Mouse (Mus musculus): ENCODE measurements around the gene Cybb. TPM values are rescaled to one million over a fixed set of nuclear protein-coding genes. Genes with fewer than 3 reads are reported as not detected.

Cybb gene
- 9.8 TPM for polyA plus RNA-seq (2014; fragmentation: Illumina TruSeq; extraction: RNeasy Lipid Tissue Mini Kit (QIAGEN cat#74804); ENCODE audit: low read depth, low replicate concordance)

DNA sequence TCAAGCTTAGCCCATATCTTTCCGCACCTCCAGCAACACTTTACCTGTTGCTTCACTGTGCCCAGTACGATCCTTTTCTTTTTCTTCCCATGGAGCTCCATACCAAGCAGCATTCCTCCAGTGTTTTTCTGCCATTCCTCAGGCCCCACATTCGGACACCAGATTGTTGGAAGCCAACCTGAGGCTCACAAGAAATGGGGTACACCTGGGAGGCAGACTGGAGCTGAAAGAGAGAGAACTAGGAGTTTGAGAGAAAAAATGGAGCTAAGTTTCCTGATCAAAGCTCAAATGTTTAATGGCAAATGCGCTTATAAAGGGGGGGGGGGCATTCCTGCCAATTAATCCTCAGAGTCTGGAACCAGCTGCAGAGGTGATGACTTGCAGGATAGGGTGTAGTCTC lies at the start of gene Cybb:
Gene Cybb (minus strand): TSS at position 101 of the 400 bp plus-strand sequence.

Other genes starting within 250 kb of the Cybb start
- not detected for gene Gm14862, start 230.9 kb downstream of the Cybb start, polyA plus RNA-seq (2014; fragmentation: Illumina TruSeq; extraction: RNeasy Lipid Tissue Mini Kit (QIAGEN cat#74804); ENCODE audit: low read depth, low replicate concordance)
- 1.6 TPM for gene Xk, start 215.0 kb downstream of the Cybb start, polyA plus RNA-seq (2014; fragmentation: Illumina TruSeq; extraction: RNeasy Lipid Tissue Mini Kit (QIAGEN cat#74804); ENCODE audit: low read depth, low replicate concordance)
- gene H2al1m, start 204.0 kb downstream of the Cybb start, polyA plus RNA-seq (2014; fragmentation: Illumina TruSeq; extraction: RNeasy Lipid Tissue Mini Kit (QIAGEN cat#74804); ENCODE audit: low read depth, low replicate concordance) = not detected
- gene H2al1k, start 137.1 kb downstream of the Cybb start, polyA plus RNA-seq (2014; fragmentation: Illumina TruSeq; extraction: RNeasy Lipid Tissue Mini Kit (QIAGEN cat#74804); ENCODE audit: low read depth, low replicate concordance) = not detected
- gene H2al1o, start 84.6 kb upstream of the Cybb start, polyA plus RNA-seq (2014; fragmentation: Illumina TruSeq; extraction: RNeasy Lipid Tissue Mini Kit (QIAGEN cat#74804); ENCODE audit: low read depth, low replicate concordance) = not detected
- gene Dynlt3, start 175.2 kb upstream of the Cybb start, polyA plus RNA-seq (2014; fragmentation: Illumina TruSeq; extraction: RNeasy Lipid Tissue Mini Kit (QIAGEN cat#74804); ENCODE audit: low read depth, low replicate concordance) = 401 TPM